Mouse (Mus musculus): ENCODE measurements around the gene A430078G23Rik.

GRCm38 (mm10) chr8:3439510-3439909 lies 86.3 kb downstream of the A430078G23Rik start:
- TF ChIP-seq GATA1 (IDR thresholded peaks at IDR 0.05; ENCODE audit: borderline replicate concordance, low read length) (no peak), CTCF (IDR thresholded peaks at IDR 0.05; ENCODE audit: low read depth, low read length) (0 out of 2 replicates have a peak, but pooled peaks have one; percentile 16), TAL1 (conservative IDR thresholded peaks at IDR 0.05; ENCODE audit: low read depth, low read length) (no peak)

Data from G1E (cell line).